Mouse (Mus musculus) layer of hippocampus, postnatal 25 days (tissue): ENCODE measurements around the gene Nudt13. TPM values are rescaled to one million over a fixed set of nuclear protein-coding genes. Genes with fewer than 3 reads are reported as not detected.
A peak's percentile ranks its signal among the peaks of the same experiment; 100 is the strongest.
"Not testable (repeated sequence)": the region's sequence is repeated elsewhere in the genome, so short reads cannot be mapped to it uniquely, and the experiment has no call there.

Experiments used
- DNase-seq, 2 experiments: peaks; one replicate each; pipeline ENCODE4 v3.0.0; 2022; ENCODE audit warnings: mixed read lengths in 2 of 2, low spot score in 1 of 2; ENCODE audit errors: extremely low spot score in 1 of 2
- total RNA-seq, 2 experiments: library from RNA; stranded (reverse); gene quantifications; 2 replicates each; pipeline ENCODE4 v1.2.3; 2021

Gene Nudt13
- total RNA-seq = 10 to 100 TPM; 21.9 to 25.1 TPM

- DNase-seq = peak; percentile 51 to 58
Observed at GRCm38 (mm10) chr14:20294117-20294892, at the start of gene Nudt13. Gene Nudt13, plus strand, starts transcription at chr14:20294697.

GRCm38 (mm10) chr14:20245318-20245717, 49.2 kb upstream of the Nudt13 start:
- DNase-seq = no peak

GRCm38 (mm10) chr14:20245861-20246260, 48.6 kb upstream of the Nudt13 start:
- no peak for DNase-seq

GRCm38 (mm10) chr14:20246811-20247266, 47.7 kb upstream of the Nudt13 start:
- no peak for DNase-seq

GRCm38 (mm10) chr14:20248001-20248400, 46.5 kb upstream of the Nudt13 start:
- no peak for DNase-seq

GRCm38 (mm10) chr14:20250237-20251171, 44.0 kb upstream of the Nudt13 start:
- DNase-seq = peak; percentile 27 to 30

GRCm38 (mm10) chr14:20258185-20259113, 36.0 kb upstream of the Nudt13 start:
- DNase-seq = peak; percentile 77 to 94

- no peak for DNase-seq
Observed at GRCm38 (mm10) chr14:20262346-20262745, 32.2 kb upstream of the Nudt13 start.

GRCm38 (mm10) chr14:20268421-20268820, 26.1 kb upstream of the Nudt13 start:
- peak in 1 of 2 experiments; percentile 47 for DNase-seq

GRCm38 (mm10) chr14:20269082-20269809, 25.3 kb upstream of the Nudt13 start, which contains the start of gene Kcnk16:
Gene Kcnk16, minus strand, starts transcription at chr14:20269199.
- DNase-seq = no peak

- DNase-seq = no peak
Observed at GRCm38 (mm10) chr14:20291391-20291790, 3.1 kb upstream of the Nudt13 start.

GRCm38 (mm10) chr14:20294947-20295346, 450 bp downstream of the Nudt13 start:
- no peak for DNase-seq

- DNase-seq = no peak
Observed at GRCm38 (mm10) chr14:20297616-20298015, 3.1 kb downstream of the Nudt13 start.

GRCm38 (mm10) chr14:20298131-20298530, 3.6 kb downstream of the Nudt13 start:
- no peak for DNase-seq

GRCm38 (mm10) chr14:20305085-20305484, 10.6 kb downstream of the Nudt13 start:
- DNase-seq = not testable (repeated sequence)

GRCm38 (mm10) chr14:20315137-20315536, 20.6 kb downstream of the Nudt13 start:
- no peak for DNase-seq

- peak; percentile 25 to 62 for DNase-seq
Observed at GRCm38 (mm10) chr14:20319420-20319819, 24.9 kb downstream of the Nudt13 start.

GRCm38 (mm10) chr14:20324196-20324595, 29.7 kb downstream of the Nudt13 start:
- DNase-seq = no peak

GRCm38 (mm10) chr14:20328474-20328873, 34.0 kb downstream of the Nudt13 start:
- no peak for DNase-seq
